In the genomic region with DNA sequence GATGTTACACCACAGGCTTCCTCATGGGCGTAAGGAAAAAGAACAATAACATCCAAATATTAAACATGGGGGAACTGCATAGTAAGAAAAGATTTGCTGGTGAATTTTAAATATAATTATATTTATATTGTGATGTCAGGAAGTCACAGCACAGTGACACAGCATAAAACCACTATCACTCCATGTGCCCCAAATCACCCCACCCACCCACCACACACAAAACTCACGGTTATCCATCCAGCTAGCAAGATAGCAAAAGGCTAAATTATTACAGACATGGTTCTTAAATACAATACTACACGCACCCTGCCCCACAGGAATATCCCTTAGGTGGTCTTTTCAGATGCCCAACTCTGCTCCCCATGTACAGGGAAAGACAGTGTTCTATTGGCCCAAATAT, we compare ENCODE assay signal across 19 mouse cellular contexts.
"Had no signal": no experiment of that assay in that cellular context is flagged by ENCODE, and none has a peak within 500 bp of the region (broad histone marks: within the 10 kb centered on the region; RNA-seq: fewer than 3 reads in every experiment).

No protein-coding gene starts in this region.

- ATAC-seq: intestine, embryonic 16.5 days; lung, postnatal 0 days; midbrain, embryonic 13.5 days; midbrain, embryonic 16.5 days had no signal

- H3K9ac ChIP-seq: limb, embryonic 13.5 days; lung, embryonic 14.5 days; midbrain, embryonic 13.5 days; neural tube, embryonic 13.5 days had no signal

- H3K36me3 ChIP-seq: limb, embryonic 10.5 days; limb, embryonic 13.5 days; midbrain, embryonic 10.5 days had no signal

- DNase-seq: kidney, adult 8-10 months; kidney, postnatal 14 days; layer of hippocampus, adult 9-11 months; lung, embryonic 14.5 days; retina, postnatal 1 day; thymus, adult 18-20 months; thymus, postnatal 14 days; thymus, postnatal 4 days had no signal

- H3K4me2 ChIP-seq: limb, embryonic 13.5 days; lung, embryonic 14.5 days; midbrain, embryonic 13.5 days; neural tube, embryonic 13.5 days had no signal

- H3K27ac ChIP-seq: layer of hippocampus, adult 2 months; limb, embryonic 10.5 days; limb, embryonic 13.5 days; midbrain, embryonic 10.5 days; midbrain, embryonic 13.5 days; neural tube, embryonic 13.5 days had no signal

- H3K4me3 ChIP-seq: layer of hippocampus, adult 2 months; limb, embryonic 10.5 days; limb, embryonic 13.5 days; megakaryocyte, embryonic 14.5 days; midbrain, embryonic 10.5 days; midbrain, embryonic 13.5 days; myocyte; neural tube, embryonic 13.5 days had no signal

- H3K9me3 ChIP-seq: limb, embryonic 10.5 days; limb, embryonic 13.5 days; megakaryocyte, embryonic 14.5 days; midbrain, embryonic 10.5 days; midbrain, embryonic 13.5 days; neural tube, embryonic 13.5 days had no signal

- H3K27me3 ChIP-seq: limb, embryonic 13.5 days; megakaryocyte, embryonic 14.5 days; midbrain, embryonic 13.5 days; neural tube, embryonic 13.5 days had no signal

- H3K4me1 ChIP-seq: limb, embryonic 13.5 days; neural tube, embryonic 13.5 days had no signal
